Mouse (Mus musculus): ENCODE data around the gene Gpr39. TPM values are rescaled to one million over a fixed set of nuclear protein-coding genes. Genes with fewer than 3 reads are reported as not detected.

Gene Gpr39
- total and polyA plus RNA-seq, 3 experiments = not detected

GRCm38 (mm10) chr1:125854646-125855045 lies 177.9 kb downstream of the Gpr39 start:
- Histone ChIP-seq H3K27me3 (ENCODE audit: control insufficient read depth in 1 of 2, insufficient read depth in 2 of 2, low read length in 2 of 2) (no peaks in the 10 kb centered on the region), H3K4me1 (ENCODE audit: control insufficient read depth in 1 of 2, insufficient read depth in 2 of 2, low read length in 2 of 2) (no peaks in the 10 kb centered on the region), H3K4me3 (ENCODE audit: control insufficient read depth in 1 of 2, insufficient read depth in 1 of 2, low read depth in 2 of 2, low read length in 2 of 2) (no peak overlapping the region), H3K27ac (ENCODE audit: control insufficient read depth, low read depth, low read length) (no peak overlapping the region), H3K9me3 (replicated peaks; ENCODE audit: insufficient read depth, low read length) (no peaks in the 10 kb centered on the region), H3K9ac (ENCODE audit: control insufficient read depth, low read depth, low read length, poor library complexity, severe bottlenecking) (no peak overlapping the region), H3K36me3 (ENCODE audit: control insufficient read depth in 1 of 2, insufficient read depth in 2 of 2, low read length in 2 of 2) (no peaks in the 10 kb centered on the region), H3K79me2 (ENCODE audit: control insufficient read depth, insufficient read depth, low read length, poor library complexity) (no peaks in the 10 kb centered on the region)
- TF ChIP-seq MYC (IDR thresholded peaks at IDR 0.05; ENCODE audit: low read depth, low read length) = no peak
- no peak for TF ChIP-seq SIN3A (IDR thresholded peaks at IDR 0.05; ENCODE audit: low read length)
- no peak for TF ChIP-seq HCFC1 (IDR thresholded peaks at IDR 0.05; ENCODE audit: low read depth, low read length)
- no peak for TF ChIP-seq ZMIZ1 (IDR thresholded peaks at IDR 0.05; ENCODE audit: low read depth, low read length)
- no peak for TF ChIP-seq CHD1 (IDR thresholded peaks at IDR 0.05; ENCODE audit: low read depth, low read length)
- TF ChIP-seq NRF1 (IDR thresholded peaks at IDR 0.05; ENCODE audit: insufficient read depth, low read depth, low read length, poor library complexity, severe bottlenecking) = no peak
- TF ChIP-seq BHLHE40 (IDR thresholded peaks at IDR 0.05; ENCODE audit: borderline replicate concordance, low read depth, low read length) = no peak
- TF ChIP-seq MYB (IDR thresholded peaks at IDR 0.05; ENCODE audit: low read depth, low read length) = no peak
- no peak for TF ChIP-seq POLR2AphosphoS5 (IDR thresholded peaks at IDR 0.05; ENCODE audit: borderline replicate concordance, low read depth, low read length)
- no peak for TF ChIP-seq EP300 (IDR thresholded peaks at IDR 0.05; ENCODE audit: low read depth in 1 of 2, low read length in 2 of 2)
- TF ChIP-seq CTCF (IDR thresholded peaks at IDR 0.05 in 2 of 3, conservative IDR thresholded peaks at IDR 0.05 in 1 of 3; ENCODE audit: control insufficient read depth in 1 of 3, insufficient read depth in 1 of 3, low read depth in 2 of 3, low read length in 3 of 3, poor library complexity in 1 of 3, severe bottlenecking in 1 of 3) = no peak
- TF ChIP-seq GATA1 (IDR thresholded peaks at IDR 0.05; ENCODE audit: low read depth, low read length) = no peak
- DNase-seq (ENCODE audit: low read depth, low spot score) = no peak

- Histone ChIP-seq H3K9me3 (replicated peaks; ENCODE audit: insufficient read depth, low read length) (no peaks in the 10 kb centered on the region), H3K9ac (ENCODE audit: control insufficient read depth, low read depth, low read length, poor library complexity, severe bottlenecking) (no peak overlapping the region), H3K27ac (ENCODE audit: control insufficient read depth, low read depth, low read length) (no peak overlapping the region), H3K79me2 (ENCODE audit: control insufficient read depth, insufficient read depth, low read length, poor library complexity) (no peaks in the 10 kb centered on the region), H3K27me3 (ENCODE audit: control insufficient read depth in 1 of 2, insufficient read depth in 2 of 2, low read length in 2 of 2) (no peaks in the 10 kb centered on the region), H3K4me3 (ENCODE audit: control insufficient read depth in 1 of 2, insufficient read depth in 1 of 2, low read depth in 2 of 2, low read length in 2 of 2) (no peak overlapping the region), H3K36me3 (ENCODE audit: control insufficient read depth in 1 of 2, insufficient read depth in 2 of 2, low read length in 2 of 2) (no peaks in the 10 kb centered on the region), H3K4me1 (ENCODE audit: control insufficient read depth in 1 of 2, insufficient read depth in 2 of 2, low read length in 2 of 2) (no peaks in the 10 kb centered on the region)
- no peak for DNase-seq (ENCODE audit: low read depth, low spot score)
- no peak for TF ChIP-seq JUND (IDR thresholded peaks at IDR 0.05; ENCODE audit: low read depth, low read length)
- TF ChIP-seq POLR2AphosphoS2 (IDR thresholded peaks at IDR 0.05; ENCODE audit: low read length) = no peak
- TF ChIP-seq POLR2A (IDR thresholded peaks at IDR 0.05; ENCODE audit: control insufficient read depth in 1 of 2, insufficient read depth in 1 of 2, low read depth in 1 of 2, low read length in 2 of 2, poor library complexity in 1 of 2) = no peak
- no peak for TF ChIP-seq USF1 (IDR thresholded peaks at IDR 0.05; ENCODE audit: low read depth, low read length)
- no peak for TF ChIP-seq POLR2AphosphoS5 (IDR thresholded peaks at IDR 0.05; ENCODE audit: borderline replicate concordance, low read depth, low read length)
Observed at GRCm38 (mm10) chr1:125858631-125859030, 181.8 kb downstream of the Gpr39 start.

Measured in MEL (cell line).